Mouse (Mus musculus): ENCODE measurements around the gene Mtm1. TPM values are rescaled to one million over a fixed set of nuclear protein-coding genes. Genes with fewer than 3 reads are reported as not detected.

Gene Mtm1
- total and polyA plus RNA-seq, 2 experiments from 2014 or later: 8.5 to 9.2 TPM

- ATAC-seq (ENCODE audit: insufficient read depth, low read depth): no peak
- no peak overlapping the region for H3K4me2 ChIP-seq (ENCODE audit: low read depth, low read length)
- H3K36me3 ChIP-seq (replicated peaks; ENCODE audit: control insufficient read depth, insufficient read depth, low read length): no peaks in the 10 kb centered on the region
- H3K27ac ChIP-seq (ENCODE audit: low read depth): no peak overlapping the region
- H3K27me3 ChIP-seq (ENCODE audit: control insufficient read depth, insufficient read depth, low read length): no peaks in the 10 kb centered on the region
- DNase-seq (ENCODE audit: low spot score): no peak
- H3K9me3 ChIP-seq (replicated peaks; ENCODE audit: control insufficient read depth, low read length): no peaks in the 10 kb centered on the region
- no peak overlapping the region for H3K4me3 ChIP-seq (ENCODE audit: low read depth, low read length)
- TF ChIP-seq EP300 (IDR thresholded peaks at IDR 0.05; ENCODE audit: low read depth): no peak
- no peak for TF ChIP-seq CTCF (IDR thresholded peaks at IDR 0.05; ENCODE audit: low read depth)
- WGBS: 67% methylated on average over 3 of the region's 3 CpGs
- no peak overlapping the region for H3K9ac ChIP-seq (replicated peaks; ENCODE audit: low read depth, low read length)
- no peaks in the 10 kb centered on the region for H3K4me1 ChIP-seq (ENCODE audit: control insufficient read depth, insufficient read depth)
Observed at GRCm38 (mm10) chrX:71218853-71219252, 8.3 kb downstream of the Mtm1 start.

DNA sequence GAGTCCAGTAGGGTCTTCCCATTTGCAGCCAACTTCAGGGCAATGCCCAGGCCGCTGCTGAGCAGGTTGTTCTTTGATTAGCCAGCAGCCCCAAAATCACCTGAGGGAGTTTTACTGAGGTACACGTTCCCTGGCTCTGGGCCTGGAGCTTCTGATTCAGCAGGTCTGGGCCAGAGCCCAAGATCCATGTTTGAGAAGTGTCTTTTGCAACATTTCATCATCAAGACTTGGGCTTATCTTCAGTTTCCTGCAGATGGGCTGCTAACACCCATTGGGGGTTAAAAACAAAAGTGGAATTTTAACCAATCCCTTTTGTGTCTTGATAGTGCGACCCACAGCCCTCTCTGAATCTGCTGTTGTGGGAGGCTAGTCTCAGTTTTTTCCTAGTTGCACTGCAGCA, 10.3 kb downstream of the Mtm1 start:
- Histone ChIP-seq H3K4me1 (ENCODE audit: control insufficient read depth, insufficient read depth) (no peaks in the 10 kb centered on the region), H3K9me3 (replicated peaks; ENCODE audit: control insufficient read depth, low read length) (no peaks in the 10 kb centered on the region), H3K9ac (replicated peaks; ENCODE audit: low read depth, low read length) (no peak overlapping the region), H3K4me2 (ENCODE audit: low read depth, low read length) (no peak overlapping the region), H3K27ac (ENCODE audit: low read depth) (no peak overlapping the region), H3K36me3 (replicated peaks; ENCODE audit: control insufficient read depth, insufficient read depth, low read length) (no peaks in the 10 kb centered on the region), H3K4me3 (ENCODE audit: low read depth, low read length) (no peak overlapping the region), H3K27me3 (ENCODE audit: control insufficient read depth, insufficient read depth, low read length) (no peaks in the 10 kb centered on the region)
- WGBS: 60% methylated on average over 3 of the region's 3 CpGs
- TF ChIP-seq CTCF (IDR thresholded peaks at IDR 0.05; ENCODE audit: low read depth) (no peak), EP300 (IDR thresholded peaks at IDR 0.05; ENCODE audit: low read depth) (no peak)
- DNase-seq (ENCODE audit: low spot score) (no peak), ATAC-seq (ENCODE audit: insufficient read depth, low read depth) (no peak)

GRCm38 (mm10) chrX:71222648-71223408, 12.3 kb downstream of the Mtm1 start:
- Histone ChIP-seq H3K4me3 (ENCODE audit: low read depth, low read length) (no peak overlapping the region), H3K27me3 (ENCODE audit: control insufficient read depth, insufficient read depth, low read length) (no peaks in the 10 kb centered on the region), H3K9ac (replicated peaks; ENCODE audit: low read depth, low read length) (no peak overlapping the region), H3K27ac (ENCODE audit: low read depth) (no peak overlapping the region), H3K9me3 (replicated peaks; ENCODE audit: control insufficient read depth, low read length) (no peaks in the 10 kb centered on the region), H3K4me1 (ENCODE audit: control insufficient read depth, insufficient read depth) (no peaks in the 10 kb centered on the region), H3K36me3 (replicated peaks; ENCODE audit: control insufficient read depth, insufficient read depth, low read length) (no peaks in the 10 kb centered on the region), H3K4me2 (ENCODE audit: low read depth, low read length) (no peak overlapping the region)
- WGBS: 71% methylated on average over 4 of the region's 4 CpGs
- TF ChIP-seq CTCF (IDR thresholded peaks at IDR 0.05; ENCODE audit: low read depth): no peak
- no peak for TF ChIP-seq EP300 (IDR thresholded peaks at IDR 0.05; ENCODE audit: low read depth)
- ATAC-seq (ENCODE audit: insufficient read depth, low read depth) (no peak), DNase-seq (ENCODE audit: low spot score) (no peak)

DNA sequence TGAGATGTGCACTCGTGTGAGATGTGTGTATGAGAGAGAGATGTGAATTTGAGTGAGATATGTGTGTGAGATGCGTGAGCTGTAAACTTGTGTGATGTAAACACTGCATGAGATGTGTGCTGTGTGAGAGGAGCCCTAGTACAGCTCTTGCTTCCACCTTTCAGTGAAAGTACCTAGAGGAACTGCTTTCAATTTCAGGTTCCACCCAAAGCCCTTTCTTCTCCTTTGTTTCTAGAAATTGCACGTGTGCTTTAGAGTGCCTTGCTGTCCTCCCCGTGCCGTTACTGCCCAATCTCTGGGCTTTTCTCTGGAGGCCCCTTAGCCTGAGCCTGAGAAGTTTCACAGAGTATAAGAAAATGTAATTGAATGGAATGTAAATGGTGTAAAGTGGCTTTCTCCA, 16.3 kb downstream of the Mtm1 start:
- Histone ChIP-seq H3K36me3 (replicated peaks; ENCODE audit: control insufficient read depth, insufficient read depth, low read length) (no peaks in the 10 kb centered on the region), H3K27ac (ENCODE audit: low read depth) (no peak overlapping the region), H3K9me3 (replicated peaks; ENCODE audit: control insufficient read depth, low read length) (no peaks in the 10 kb centered on the region), H3K4me1 (ENCODE audit: control insufficient read depth, insufficient read depth) (no peaks in the 10 kb centered on the region), H3K9ac (replicated peaks; ENCODE audit: low read depth, low read length) (no peak overlapping the region), H3K4me3 (ENCODE audit: low read depth, low read length) (no peak overlapping the region), H3K4me2 (ENCODE audit: low read depth, low read length) (no peak overlapping the region), H3K27me3 (ENCODE audit: control insufficient read depth, insufficient read depth, low read length) (no peaks in the 10 kb centered on the region)
- TF ChIP-seq CTCF (IDR thresholded peaks at IDR 0.05; ENCODE audit: low read depth) (no peak), EP300 (IDR thresholded peaks at IDR 0.05; ENCODE audit: low read depth) (no peak)
- 62% methylated on average over 5 of the region's 5 CpGs for WGBS
- no peak for DNase-seq (ENCODE audit: low spot score)
- no peak for ATAC-seq (ENCODE audit: insufficient read depth, low read depth)

DNA sequence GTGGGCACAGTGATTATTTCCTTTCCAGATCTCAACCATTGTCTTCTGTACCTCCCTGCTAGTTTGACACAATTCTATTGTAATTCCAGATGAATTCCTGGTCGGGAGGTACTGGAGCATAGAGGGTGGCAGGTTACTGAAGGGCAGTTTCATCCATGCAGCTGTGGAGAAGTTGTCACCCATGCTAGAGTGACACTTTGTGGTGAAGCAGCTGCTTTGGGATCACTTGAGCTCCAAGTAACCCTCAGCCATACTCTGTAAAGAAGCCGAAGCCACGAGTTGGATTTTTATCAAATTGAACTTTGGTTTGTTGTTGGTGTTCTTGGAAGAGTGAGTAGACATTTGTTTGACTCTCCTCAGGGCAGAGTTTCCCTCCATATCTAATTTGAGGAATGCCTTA, 17.6 kb downstream of the Mtm1 start:
- no peaks in the 10 kb centered on the region for H3K36me3 ChIP-seq (replicated peaks; ENCODE audit: control insufficient read depth, insufficient read depth, low read length)
- no peak overlapping the region for H3K27ac ChIP-seq (ENCODE audit: low read depth)
- no peak overlapping the region for H3K4me3 ChIP-seq (ENCODE audit: low read depth, low read length)
- no peaks in the 10 kb centered on the region for H3K9me3 ChIP-seq (replicated peaks; ENCODE audit: control insufficient read depth, low read length)
- no peaks in the 10 kb centered on the region for H3K27me3 ChIP-seq (ENCODE audit: control insufficient read depth, insufficient read depth, low read length)
- no peak overlapping the region for H3K9ac ChIP-seq (replicated peaks; ENCODE audit: low read depth, low read length)
- ATAC-seq (ENCODE audit: insufficient read depth, low read depth) (no peak), DNase-seq (ENCODE audit: low spot score) (no peak)
- H3K4me1 ChIP-seq (ENCODE audit: control insufficient read depth, insufficient read depth): no peaks in the 10 kb centered on the region
- WGBS: 44% methylated on average over 3 of the region's 3 CpGs
- no peak overlapping the region for H3K4me2 ChIP-seq (ENCODE audit: low read depth, low read length)
- TF ChIP-seq CTCF (IDR thresholded peaks at IDR 0.05; ENCODE audit: low read depth) (no peak), EP300 (IDR thresholded peaks at IDR 0.05; ENCODE audit: low read depth) (no peak)

DNA sequence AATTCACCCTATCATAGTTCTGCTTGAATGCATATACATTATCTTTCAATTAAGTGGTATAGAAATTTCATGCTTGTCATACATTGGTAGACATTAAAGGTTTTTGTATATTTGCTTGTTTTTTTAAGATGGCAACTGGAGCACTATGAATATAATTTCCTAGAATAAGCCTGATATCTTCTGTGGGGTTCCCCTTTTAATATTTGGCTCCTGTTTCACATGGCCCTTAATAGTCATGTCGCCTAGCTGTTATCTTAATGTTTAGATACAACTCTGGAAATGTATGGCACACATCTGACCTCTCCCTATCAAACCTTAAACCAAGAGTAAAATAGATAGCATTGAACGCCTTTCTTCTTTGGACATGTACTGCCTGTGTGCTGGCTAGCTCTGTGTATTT, 20.3 kb downstream of the Mtm1 start:
- H3K9ac ChIP-seq (replicated peaks; ENCODE audit: low read depth, low read length): no peak overlapping the region
- 46% methylated on average over 2 of the region's 2 CpGs for WGBS

More for the DNA sequence above, 20.3 kb downstream of the Mtm1 start:
- no peak for DNase-seq (ENCODE audit: low spot score)
- ATAC-seq (ENCODE audit: insufficient read depth, low read depth): no peak
- H3K9me3 ChIP-seq (replicated peaks; ENCODE audit: control insufficient read depth, low read length): no peaks in the 10 kb centered on the region
- no peak overlapping the region for H3K27ac ChIP-seq (ENCODE audit: low read depth)
- H3K27me3 ChIP-seq (ENCODE audit: control insufficient read depth, insufficient read depth, low read length): no peaks in the 10 kb centered on the region
- no peak for TF ChIP-seq EP300 (IDR thresholded peaks at IDR 0.05; ENCODE audit: low read depth)
- no peak for TF ChIP-seq CTCF (IDR thresholded peaks at IDR 0.05; ENCODE audit: low read depth)
- no peaks in the 10 kb centered on the region for H3K4me1 ChIP-seq (ENCODE audit: control insufficient read depth, insufficient read depth)
- no peak overlapping the region for H3K4me2 ChIP-seq (ENCODE audit: low read depth, low read length)
- no peak overlapping the region for H3K4me3 ChIP-seq (ENCODE audit: low read depth, low read length)
- H3K36me3 ChIP-seq (replicated peaks; ENCODE audit: control insufficient read depth, insufficient read depth, low read length): no peaks in the 10 kb centered on the region
